Mouse (Mus musculus) CH12.LX (cell line): Measurements from ENCODE around the gene Csrnp1.

Experiments
- CTCF ChIP-seq, 2 experiments: IDR thresholded peaks in 1 of 2; conservative IDR thresholded peaks in 1 of 2; 2 replicates each; pipeline ENCODE4 v1.5.1; 2011 to 2012; ENCODE audit warnings: low read depth in 2 of 2, low read length in 2 of 2, improper control_type of control experiment in 1 of 2, inconsistent platforms in 1 of 2, mild to moderate bottlenecking in 1 of 2, moderate library complexity in 1 of 2
- E2F4 ChIP-seq: IDR thresholded peaks from 2 replicates; pipeline ENCODE4 v1.6.1; 2011; ENCODE audit warnings: low read depth, low read length, improper control_type of control experiment; ENCODE audit not compliant: insufficient replicate concordance
- ELF1 ChIP-seq: IDR thresholded peaks from 2 replicates; pipeline ENCODE4 v1.6.1; 2014; ENCODE audit warnings: low read depth, mild to moderate bottlenecking, inconsistent platforms, low read length, improper control_type of control experiment
- EP300 ChIP-seq: IDR thresholded peaks from 2 replicates; pipeline ENCODE4 v1.6.1; 2011; ENCODE audit warnings: low read length, improper control_type of control experiment
- GABPA ChIP-seq: IDR thresholded peaks from 2 replicates; pipeline ENCODE4 v1.6.1; 2012; ENCODE audit warnings: low read depth, low read length, improper control_type of control experiment, inconsistent platforms; ENCODE audit not compliant: insufficient replicate concordance
- JUND ChIP-seq: conservative IDR thresholded peaks from 2 replicates; pipeline ENCODE4 v1.6.1; 2011; ENCODE audit warnings: low read depth, low read length, improper control_type of control experiment
- MAZ ChIP-seq: IDR thresholded peaks from 2 replicates; pipeline ENCODE4 v1.6.1; 2012; ENCODE audit warnings: low read depth, mild to moderate bottlenecking, inconsistent platforms, low read length, improper control_type of control experiment, moderate library complexity
- MYC ChIP-seq: IDR thresholded peaks from 2 replicates; pipeline ENCODE4 v1.6.1; 2011; ENCODE audit warnings: low read depth, mild to moderate bottlenecking, improper control_type of control experiment, low read length
- POLR2A ChIP-seq: IDR thresholded peaks from 2 replicates; pipeline ENCODE4 v1.6.1; 2011; ENCODE audit warnings: low read depth, mild to moderate bottlenecking, improper control_type of control experiment, low read length
- RAD21 ChIP-seq: IDR thresholded peaks from 2 replicates; pipeline ENCODE4 v1.6.1; 2011; ENCODE audit warnings: low read depth, mild to moderate bottlenecking, low read length, improper control_type of control experiment, moderate library complexity
- SMC3 ChIP-seq: IDR thresholded peaks from 2 replicates; pipeline ENCODE4 v1.6.1; 2011; ENCODE audit warnings: low read depth, low read length, improper control_type of control experiment
- USF1 ChIP-seq: IDR thresholded peaks from 2 replicates; pipeline ENCODE4 v1.6.1; 2014; ENCODE audit warnings: low read depth, mild to moderate bottlenecking, inconsistent platforms, low read length, improper control_type of control experiment
- ZKSCAN1 ChIP-seq: IDR thresholded peaks from 2 replicates; pipeline ENCODE4 v1.6.1; 2012; ENCODE audit warnings: low read depth, inconsistent platforms, low read length, improper control_type of control experiment, borderline replicate concordance
- ZNF384 ChIP-seq: IDR thresholded peaks from 2 replicates; pipeline ENCODE4 v1.6.1; 2012; ENCODE audit warnings: low read depth, low read length, improper control_type of control experiment, inconsistent platforms

DNA sequence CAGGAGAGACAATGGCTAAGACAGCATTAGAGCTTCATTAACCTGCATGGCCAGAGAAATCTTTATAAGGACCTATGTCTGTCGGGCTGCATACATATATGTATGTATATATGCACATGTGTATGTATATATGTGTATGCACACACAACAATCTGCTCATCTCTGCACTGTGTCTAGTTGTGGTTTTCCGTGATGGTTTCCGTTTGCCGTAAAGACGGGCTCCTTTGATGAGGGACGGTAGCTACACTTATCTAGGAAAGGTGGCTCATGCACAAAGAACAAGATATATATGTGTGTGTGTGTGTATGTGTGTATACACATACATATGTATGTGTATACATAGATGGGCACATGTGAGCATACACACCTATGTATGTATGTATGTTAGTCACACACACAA, 45.4 kb upstream of the Csrnp1 start:
- TF ChIP-seq POLR2A: no peak
- no peak for TF ChIP-seq CTCF (conservative IDR thresholded peaks at IDR 0.05 in 1 of 2, IDR thresholded peaks at IDR 0.05 in 1 of 2; ENCODE audit: low read depth in 2 of 2, low read length in 2 of 2)
- no peak for TF ChIP-seq USF1
- no peak for TF ChIP-seq E2F4
- no peak for TF ChIP-seq JUND
- TF ChIP-seq ELF1: no peak
- no peak for TF ChIP-seq ZKSCAN1
- no peak for TF ChIP-seq RAD21
- no peak for TF ChIP-seq MYC
- no peak for TF ChIP-seq SMC3
- no peak for TF ChIP-seq MAZ
- TF ChIP-seq EP300: no peak
- no peak for TF ChIP-seq GABPA
- no peak for TF ChIP-seq ZNF384
